Mouse (Mus musculus) kidney, postnatal 10 days (tissue): ENCODE results near the gene Ppp5c.
"Not testable (repeated sequence)": the region's sequence is repeated elsewhere in the genome, so short reads cannot be mapped to it uniquely, and the experiment has no call there.

Experiments
- DNase-seq: peaks from one replicate; pipeline ENCODE4 v3.0.0; 2021; ENCODE audit warnings: mixed read lengths

Gene Ppp5c

GRCm38 (mm10) chr7:17027588-17028343 is at the start of gene Ppp5c:
Gene Ppp5c (minus strand): TSS chr7:17027924.
- DNase-seq: peak; percentile 95

GRCm38 (mm10) chr7:17076542-17076941 is 48.8 kb upstream of the Ppp5c start:
- DNase-seq: no peak

GRCm38 (mm10) chr7:17073904-17074615 is 46.3 kb upstream of the Ppp5c start, which contains the start of gene Psg16:
Gene Psg16 (plus strand): TSS chr7:17074040.
- peak; percentile 73 for DNase-seq

GRCm38 (mm10) chr7:17073513-17073903 is 45.8 kb upstream of the Ppp5c start:
- no peak for DNase-seq

GRCm38 (mm10) chr7:17067651-17068050 is 39.9 kb upstream of the Ppp5c start:
- not testable (repeated sequence) for DNase-seq

GRCm38 (mm10) chr7:17067000-17067399 is 39.3 kb upstream of the Ppp5c start:
- no peak for DNase-seq

GRCm38 (mm10) chr7:17066412-17066811 is 38.7 kb upstream of the Ppp5c start:
- DNase-seq: peak; percentile 91

- DNase-seq: no peak
Measured at GRCm38 (mm10) chr7:17065620-17066019, 37.9 kb upstream of the Ppp5c start.

- DNase-seq: peak; percentile 37
Measured at GRCm38 (mm10) chr7:17062845-17063244, 35.1 kb upstream of the Ppp5c start.

GRCm38 (mm10) chr7:17062389-17062788 is 34.7 kb upstream of the Ppp5c start, which contains the start of gene Hif3a:
Gene Hif3a (minus strand): TSS chr7:17062427.
- peak; percentile 81 for DNase-seq

- DNase-seq: peak; percentile 38
Measured at GRCm38 (mm10) chr7:17060782-17061605, 33.3 kb upstream of the Ppp5c start.

- peak; percentile 98 for DNase-seq
Measured at GRCm38 (mm10) chr7:17060031-17060781, 32.5 kb upstream of the Ppp5c start.

- DNase-seq: no peak
Measured at GRCm38 (mm10) chr7:17059463-17059844, 31.7 kb upstream of the Ppp5c start.

- peak; percentile 79 for DNase-seq
Measured at GRCm38 (mm10) chr7:17058816-17059462, 31.2 kb upstream of the Ppp5c start.

GRCm38 (mm10) chr7:17058071-17058689 is 30.5 kb upstream of the Ppp5c start:
- DNase-seq: peak; percentile 81

GRCm38 (mm10) chr7:17056601-17057523 is 29.1 kb upstream of the Ppp5c start:
- DNase-seq: peak; percentile 60

- peak; percentile 95 for DNase-seq
Measured at GRCm38 (mm10) chr7:17056081-17056581, 28.4 kb upstream of the Ppp5c start.

GRCm38 (mm10) chr7:17055287-17055946 is 27.7 kb upstream of the Ppp5c start:
- DNase-seq: no peak

- DNase-seq: no peak
Measured at GRCm38 (mm10) chr7:17054325-17054989, 26.7 kb upstream of the Ppp5c start.
